Mouse (Mus musculus): ENCODE measurements around the gene Bicra.

Bicra gene

GRCm38 (mm10) chr7:16047338-16048146 is at the start of gene Bicra:
Gene Bicra (minus strand): TSS chr7:16047921.
- peak; percentile 90 for DNase-seq

- no peak for DNase-seq
Measured at GRCm38 (mm10) chr7:16094592-16094991, 46.9 kb upstream of the Bicra start.

- no peak for DNase-seq
Measured at GRCm38 (mm10) chr7:16087587-16087986, 39.9 kb upstream of the Bicra start.

- DNase-seq = no peak
Measured at GRCm38 (mm10) chr7:16083361-16083760, 35.6 kb upstream of the Bicra start.

GRCm38 (mm10) chr7:16080581-16080980 is 32.9 kb upstream of the Bicra start:
- DNase-seq = no peak

- DNase-seq = no peak
Measured at GRCm38 (mm10) chr7:16079947-16080346, 32.2 kb upstream of the Bicra start.

GRCm38 (mm10) chr7:16071906-16072305 is 24.2 kb upstream of the Bicra start:
- DNase-seq = no peak

- no peak for DNase-seq
Measured at GRCm38 (mm10) chr7:16070846-16071245, 23.1 kb upstream of the Bicra start.

- no peak for DNase-seq
Measured at GRCm38 (mm10) chr7:16063490-16063889, 15.8 kb upstream of the Bicra start.

GRCm38 (mm10) chr7:16062099-16062420 is 14.3 kb upstream of the Bicra start:
- no peak for DNase-seq

- no peak for DNase-seq
Measured at GRCm38 (mm10) chr7:16061219-16062098, 13.7 kb upstream of the Bicra start, which contains the start of gene Zfp541. Gene Zfp541 (plus strand): TSS chr7:16061814.

- DNase-seq = no peak
Measured at GRCm38 (mm10) chr7:16057136-16057534, 9.4 kb upstream of the Bicra start.

- DNase-seq = no peak
Measured at GRCm38 (mm10) chr7:16056459-16057135, 8.9 kb upstream of the Bicra start.

GRCm38 (mm10) chr7:16055665-16056064 is 7.9 kb upstream of the Bicra start:
- no peak for DNase-seq

- no peak for DNase-seq
Measured at GRCm38 (mm10) chr7:16054966-16055365, 7.2 kb upstream of the Bicra start.

- DNase-seq = no peak
Measured at GRCm38 (mm10) chr7:16053105-16053504, 5.4 kb upstream of the Bicra start.

GRCm38 (mm10) chr7:16052684-16053083 is 5.0 kb upstream of the Bicra start:
- DNase-seq = peak; percentile 99

GRCm38 (mm10) chr7:16051883-16052595 is 4.3 kb upstream of the Bicra start:
- DNase-seq = peak; percentile 87

- no peak for DNase-seq
Measured at GRCm38 (mm10) chr7:16050600-16050999, 2.9 kb upstream of the Bicra start.

- no peak for DNase-seq
Measured at GRCm38 (mm10) chr7:16049576-16049915, 1.8 kb upstream of the Bicra start.

GRCm38 (mm10) chr7:16048675-16049575 is 1.2 kb upstream of the Bicra start:
- DNase-seq = no peak

GRCm38 (mm10) chr7:16048164-16048564 is 443 bp upstream of the Bicra start:
- DNase-seq = peak; percentile 99

Data from kidney, adult 9 months (tissue).